Mouse (Mus musculus): ENCODE data around the gene Ticrr.

Ticrr gene

DNA sequence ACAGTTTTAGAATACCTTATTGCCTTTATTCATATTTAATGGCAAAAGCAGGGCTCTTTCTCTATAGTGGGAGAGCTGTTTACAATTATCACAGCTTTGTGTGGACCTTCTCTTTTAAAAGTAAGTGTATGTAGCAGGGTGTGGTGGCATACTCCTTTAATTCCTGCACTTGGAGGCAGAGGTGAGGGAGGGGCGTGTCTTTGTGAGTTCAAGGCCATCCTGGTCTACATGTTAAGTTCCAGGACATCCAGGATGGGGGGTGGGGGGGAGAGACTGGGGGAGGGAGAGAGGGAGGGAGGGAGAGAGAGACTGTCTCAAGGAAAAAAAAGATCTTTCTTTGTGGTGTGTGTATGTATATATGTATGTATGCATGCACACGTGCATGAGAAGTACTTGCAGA is 20.2 kb downstream of the Ticrr start:
- no peak for DNase-seq (ENCODE audit: low spot score in 2 of 2)

DNA sequence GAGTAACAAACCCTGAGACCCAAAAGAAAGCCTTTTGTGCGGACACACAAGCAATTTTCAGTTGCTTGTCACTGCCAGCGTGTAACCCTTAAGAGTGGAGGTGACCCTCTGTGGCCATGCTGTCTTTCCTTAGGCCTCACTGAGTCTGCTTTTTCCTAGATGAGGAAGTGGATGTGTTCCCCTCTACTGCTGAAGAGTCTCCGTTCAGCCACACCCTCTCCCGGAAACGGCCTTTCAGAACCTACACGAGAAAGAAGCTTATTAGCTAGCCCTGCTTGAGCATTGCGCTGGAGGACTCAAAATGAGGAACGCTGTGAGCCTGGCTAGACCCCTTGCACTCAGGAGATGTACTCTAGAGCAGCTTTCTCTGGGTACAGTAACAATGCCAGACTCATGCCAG is 36.5 kb downstream of the Ticrr start:
- no peak for DNase-seq (ENCODE audit: low spot score in 2 of 2)

DNA sequence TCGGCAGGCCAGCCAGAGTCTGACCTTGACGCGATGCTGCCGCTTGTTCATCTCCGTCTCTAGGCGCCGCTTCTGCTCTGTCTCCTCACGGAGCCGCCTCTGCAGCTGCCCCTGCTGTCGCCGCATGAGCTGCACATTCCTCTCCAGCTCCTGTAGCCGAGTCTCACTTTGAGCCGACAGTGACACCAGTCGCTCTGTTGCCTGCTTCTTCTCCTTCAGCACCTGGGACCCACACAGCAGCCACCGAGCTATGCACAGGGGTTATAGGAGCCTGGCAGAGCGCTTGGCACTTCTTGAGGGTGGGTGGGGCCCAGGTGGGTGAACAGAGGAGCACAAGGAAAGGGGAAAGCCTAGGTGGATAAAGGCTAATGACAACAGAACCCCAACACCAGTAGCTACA is 42.8 kb downstream of the Ticrr start:
- DNase-seq (ENCODE audit: low spot score in 2 of 2), result no peak

DNA sequence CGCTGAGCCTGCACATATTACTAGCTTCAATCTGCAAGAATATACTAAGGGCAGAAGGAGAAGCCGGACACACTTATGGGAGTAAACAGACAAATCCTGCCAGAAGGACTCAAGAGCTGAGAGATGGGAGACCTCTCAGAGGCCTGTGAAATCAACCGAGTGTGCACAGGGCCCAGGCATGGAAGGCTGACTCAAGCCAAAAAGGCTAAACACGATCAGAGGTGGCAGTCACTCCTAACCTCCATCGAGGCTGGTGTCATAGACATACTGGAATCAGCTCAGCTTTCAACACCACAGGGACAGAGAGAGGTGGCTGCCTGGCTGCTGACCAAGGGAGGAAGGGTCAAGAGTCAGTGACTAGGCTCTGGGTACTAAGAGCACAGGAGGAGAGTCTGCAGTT is 45.2 kb downstream of the Ticrr start:
- no peak for DNase-seq (ENCODE audit: low spot score in 2 of 2)

DNA sequence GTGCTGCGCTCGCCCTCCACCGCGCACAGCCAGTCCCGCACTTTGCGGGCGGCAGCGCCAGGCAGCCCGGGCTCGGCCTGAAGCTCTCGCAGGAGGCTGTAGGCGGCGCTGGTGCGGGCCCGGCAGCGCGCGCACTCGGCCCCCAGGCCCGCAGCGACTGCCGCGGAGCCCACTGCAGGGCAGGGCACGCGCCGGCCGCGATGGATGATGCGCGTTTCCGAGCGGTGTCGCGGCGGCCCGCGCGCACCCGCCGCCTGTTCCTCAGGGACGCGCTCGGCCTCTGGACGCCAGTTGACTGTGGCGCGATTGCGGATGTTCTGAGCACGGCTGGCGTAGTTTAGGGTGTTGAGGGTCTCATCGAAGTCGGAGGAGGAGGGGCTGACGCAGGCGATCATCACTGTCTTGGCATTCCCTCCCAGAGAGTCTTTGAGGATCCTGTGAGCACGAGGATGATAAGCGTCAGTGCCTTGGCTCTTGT is 50.2 kb downstream of the Ticrr start:
- peak; percentile 32 to 37 for DNase-seq (ENCODE audit: low spot score in 2 of 2)

DNA sequence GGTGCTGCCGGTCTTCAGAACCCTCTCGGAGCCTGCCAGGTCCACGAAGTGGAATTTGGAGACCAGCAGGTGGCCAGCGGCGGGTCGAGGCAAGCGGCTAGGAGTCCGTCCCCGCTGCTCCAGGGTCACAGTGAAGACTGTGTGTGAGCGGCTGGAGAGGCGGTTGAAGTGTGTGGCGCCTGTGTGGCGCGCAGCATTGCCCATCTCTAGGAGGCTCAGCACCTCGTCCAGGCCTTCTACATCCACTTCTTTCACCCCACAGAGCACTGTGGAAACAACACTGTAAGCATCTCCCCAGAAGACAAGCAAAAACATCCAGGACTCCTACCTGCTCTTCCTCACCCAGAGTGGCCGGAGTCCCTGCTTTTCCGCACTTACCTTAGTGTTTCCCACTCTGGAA is 50.8 kb downstream of the Ticrr start:
- no peak for DNase-seq (ENCODE audit: low spot score in 2 of 2)

DNA sequence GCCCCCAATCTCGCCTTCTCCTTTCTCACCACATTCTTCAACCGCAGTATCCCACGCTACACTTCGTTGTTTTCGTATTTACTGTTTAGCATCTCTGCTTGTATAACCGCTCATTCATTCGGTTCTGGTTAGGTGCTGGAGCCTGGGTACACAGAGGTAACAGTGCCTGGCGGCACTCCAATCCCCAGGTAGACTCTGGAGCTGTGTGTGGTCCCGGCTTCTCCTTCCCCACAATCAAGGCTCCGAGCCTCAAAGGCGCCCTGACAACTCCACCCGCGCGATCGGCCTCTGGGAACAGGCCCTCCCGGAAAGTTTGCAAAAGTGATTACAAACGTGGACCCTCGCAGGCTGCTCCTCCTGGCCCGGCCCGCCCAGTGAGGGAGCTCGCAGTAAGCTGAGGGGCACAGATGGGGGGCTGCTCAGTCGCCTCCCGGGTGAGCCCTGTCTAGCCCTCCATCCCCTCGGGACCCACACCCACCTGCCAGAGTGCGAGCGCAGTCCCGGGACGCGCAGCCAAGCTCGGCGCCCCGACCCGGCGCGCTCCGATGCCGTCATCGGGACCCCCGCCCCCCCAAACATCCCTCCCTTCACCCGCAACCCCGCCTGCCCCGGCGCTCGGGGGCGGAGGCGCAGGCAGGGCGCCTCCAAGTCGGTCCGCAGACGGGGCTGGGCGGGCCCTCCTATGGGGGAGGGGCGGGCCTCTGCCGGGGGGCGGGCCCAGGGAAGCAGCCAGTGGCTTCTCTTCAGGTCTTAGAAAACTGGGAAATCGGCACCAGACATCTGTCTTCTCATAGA is 55.4 kb downstream of the Ticrr start, which contains the start of gene Kif7:
Kif7 (minus strand) TSS at position 534 of the 795 bp plus-strand sequence.
- DNase-seq (ENCODE audit: low spot score in 2 of 2), result peak in 1 of 2 experiments; percentile 28

DNA sequence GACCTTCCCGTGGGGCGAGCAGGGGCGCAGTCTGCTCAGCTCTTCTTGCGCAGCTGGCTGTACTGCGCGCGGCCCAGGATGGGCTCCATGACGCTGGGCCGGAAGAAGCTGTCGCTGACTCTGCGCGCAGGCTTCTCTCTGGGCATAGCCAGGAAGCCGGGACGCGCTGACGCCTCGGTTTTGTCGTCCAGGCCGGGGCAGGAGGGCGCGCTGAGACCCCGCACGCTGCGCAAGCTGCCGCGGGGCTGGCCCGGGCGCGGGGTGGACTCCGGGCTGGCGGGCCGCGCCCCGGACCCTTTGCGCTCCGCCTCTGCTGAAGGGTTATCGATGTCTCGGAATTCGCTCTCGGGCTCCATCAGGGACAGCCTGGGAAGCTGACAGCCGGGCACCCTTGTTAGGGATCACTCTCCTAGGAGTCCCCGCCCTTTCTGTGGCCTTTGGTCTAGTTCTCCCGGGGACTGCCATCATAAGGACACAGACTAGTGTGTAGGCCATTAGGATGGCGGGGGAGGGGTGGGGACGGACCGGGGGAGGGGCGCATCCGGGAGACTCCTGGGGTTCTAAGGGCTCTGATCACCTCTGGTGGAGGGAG is 61.5 kb downstream of the Ticrr start:
- DNase-seq (ENCODE audit: low spot score in 2 of 2), result no peak

DNA sequence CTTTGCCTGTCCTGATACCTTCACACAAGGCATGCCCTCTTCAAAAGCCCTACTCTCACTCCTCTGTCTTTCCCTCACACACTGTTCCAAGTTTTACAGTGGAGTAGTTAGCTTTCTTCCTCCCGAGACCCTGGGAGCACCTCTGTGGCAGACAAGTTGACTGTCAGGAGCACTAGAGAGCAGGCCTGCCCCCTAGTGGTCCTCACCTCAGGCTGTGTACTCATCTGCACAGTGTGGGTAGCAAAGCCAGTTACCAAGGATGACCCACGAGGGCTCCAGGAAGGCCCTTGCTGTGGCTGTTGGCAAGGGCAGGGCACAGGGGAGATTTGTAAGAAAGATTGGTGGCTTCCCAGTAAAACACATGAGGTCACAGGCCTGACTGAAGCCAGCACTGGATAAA is 67.1 kb downstream of the Ticrr start:
- DNase-seq (ENCODE audit: low spot score in 2 of 2), result peak in 1 of 2 experiments; percentile 33

DNA sequence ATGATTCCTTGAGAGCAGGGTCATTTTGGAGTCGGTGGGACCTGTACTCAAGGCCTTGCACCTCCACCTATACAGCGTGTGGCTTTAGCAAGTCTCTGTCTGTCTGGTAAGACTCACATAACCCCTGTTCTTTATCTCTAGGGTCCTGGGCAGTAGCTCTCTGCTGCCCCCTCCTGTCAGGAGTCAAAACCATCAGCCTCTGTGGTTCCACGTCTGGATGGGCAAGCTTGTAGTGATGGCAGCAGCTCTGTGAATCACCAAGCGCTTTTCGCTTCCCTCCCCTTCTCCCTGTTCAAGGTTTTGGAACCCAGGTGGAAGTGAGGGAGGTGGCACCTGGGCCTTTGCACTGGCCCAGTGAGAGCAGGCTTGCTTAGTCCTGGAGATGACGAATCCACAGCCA is 68.2 kb downstream of the Ticrr start:
- no peak for DNase-seq (ENCODE audit: low spot score in 2 of 2)

DNA sequence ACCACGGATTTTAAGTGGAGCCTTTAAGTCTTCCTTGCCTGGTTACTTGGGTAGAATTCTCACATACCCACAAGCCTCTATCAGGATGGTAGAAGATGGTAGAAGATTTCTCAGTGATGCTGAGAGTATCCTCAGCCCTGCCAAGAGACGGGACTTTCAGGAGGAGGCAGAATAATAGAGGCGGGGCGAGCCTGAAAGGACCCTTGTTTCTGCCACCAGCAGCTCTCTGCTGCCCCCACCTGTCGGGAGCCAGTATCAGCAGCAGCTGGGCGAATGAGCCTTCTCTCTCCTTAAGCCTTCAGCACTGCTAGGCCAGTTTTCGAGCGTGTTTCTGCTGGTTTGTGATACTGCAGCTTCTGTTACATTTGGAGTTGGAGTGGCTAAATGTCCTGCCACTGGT is 69.2 kb downstream of the Ticrr start:
- peak in 1 of 2 experiments; percentile 39 for DNase-seq (ENCODE audit: low spot score in 2 of 2)

DNA sequence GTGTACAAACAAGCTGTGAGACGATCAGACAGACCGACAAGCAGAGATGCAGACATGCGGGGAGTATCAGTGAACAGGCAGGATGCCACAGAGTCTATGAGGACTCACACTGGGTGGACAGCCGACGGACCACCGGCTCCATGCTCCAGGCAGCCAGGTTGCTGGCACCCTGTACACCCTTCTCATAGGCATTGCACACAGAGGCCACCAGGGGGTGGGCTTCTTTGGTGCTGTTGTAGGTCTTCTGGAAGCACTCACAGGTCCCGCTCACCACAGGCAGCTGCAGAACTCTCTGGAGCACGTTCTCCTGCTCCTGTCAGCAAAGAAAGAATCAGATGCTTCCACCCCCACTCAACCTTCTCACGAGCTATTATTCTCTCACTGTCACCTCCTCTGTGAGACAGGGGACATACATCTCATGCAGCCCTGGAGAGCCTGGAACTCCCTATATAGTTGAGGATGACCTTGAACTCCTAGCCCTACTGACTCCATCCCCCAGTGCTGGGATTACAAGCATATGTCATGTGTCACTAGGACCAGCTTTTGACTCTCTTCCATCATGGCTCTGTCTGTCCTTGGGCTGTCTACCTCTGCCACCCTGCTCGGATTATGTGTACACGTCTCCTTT is 69.9 kb downstream of the Ticrr start:
- no peak for DNase-seq (ENCODE audit: low spot score in 2 of 2)

DNA sequence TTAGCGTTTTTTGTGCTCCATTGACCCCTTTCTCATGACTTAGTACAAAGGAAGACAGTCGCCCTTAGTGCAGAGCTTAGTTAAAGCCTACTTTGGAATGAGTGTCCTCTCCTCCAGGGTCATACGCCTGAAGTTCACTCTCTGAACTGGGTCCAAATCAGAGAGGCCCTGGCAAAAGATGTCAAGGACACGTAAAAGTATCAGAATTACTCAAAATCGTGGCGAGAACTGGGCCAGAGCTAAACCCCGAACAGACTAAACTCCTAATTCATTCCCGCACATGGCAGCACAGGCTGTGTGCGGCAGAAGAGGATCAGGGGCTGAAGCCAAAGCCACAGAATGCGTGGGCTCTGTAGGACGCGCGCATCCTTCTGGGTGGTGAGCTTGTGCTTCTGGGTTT is 71.4 kb downstream of the Ticrr start:
- DNase-seq (ENCODE audit: low spot score in 2 of 2), result no peak

DNA sequence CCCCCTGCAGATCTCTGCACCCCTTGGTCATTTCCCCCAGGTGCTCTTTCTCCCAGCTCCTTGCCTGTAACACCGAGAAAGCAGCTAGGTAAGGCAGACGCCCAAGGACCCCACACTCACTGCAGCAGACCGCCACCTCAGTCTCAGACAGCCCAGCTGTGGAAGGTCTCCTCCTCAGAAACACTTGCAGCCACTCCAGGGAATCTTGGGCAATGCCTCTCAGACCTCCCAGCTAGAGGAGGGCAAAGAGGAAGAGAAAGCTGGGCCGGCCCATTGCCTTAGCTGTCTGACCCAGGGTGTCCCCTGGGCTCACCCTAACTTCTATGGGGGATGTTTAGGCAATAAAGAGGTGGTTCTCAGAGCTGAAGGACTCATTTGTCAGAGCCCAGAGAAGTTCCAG is 72.6 kb downstream of the Ticrr start, which contains the start of gene Plin1:
Plin1 (minus strand) TSS at position 282 of the 400 bp plus-strand sequence.
- no peak for DNase-seq (ENCODE audit: low spot score in 2 of 2)

DNA sequence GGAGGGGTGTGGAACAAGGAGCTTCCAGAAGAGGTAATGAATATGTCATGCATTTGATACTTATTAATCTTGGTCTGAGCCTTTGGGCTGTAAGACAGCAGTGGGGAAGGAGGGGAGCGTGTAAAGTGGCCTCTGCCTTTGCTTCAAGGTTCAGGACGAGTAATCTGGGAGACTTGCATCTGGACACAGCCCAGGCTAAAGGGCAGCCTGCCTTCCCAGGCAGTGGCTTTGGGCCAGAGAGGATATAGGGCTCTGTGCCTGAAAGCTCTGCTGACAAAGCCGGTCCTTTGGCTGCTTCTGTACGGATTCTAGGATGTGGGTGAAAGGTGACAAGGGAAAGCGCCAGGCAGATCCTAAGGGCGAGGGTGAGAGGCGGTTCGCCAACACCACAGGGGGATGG is 74.6 kb downstream of the Ticrr start:
- no peak for DNase-seq (ENCODE audit: low spot score in 2 of 2)

DNA sequence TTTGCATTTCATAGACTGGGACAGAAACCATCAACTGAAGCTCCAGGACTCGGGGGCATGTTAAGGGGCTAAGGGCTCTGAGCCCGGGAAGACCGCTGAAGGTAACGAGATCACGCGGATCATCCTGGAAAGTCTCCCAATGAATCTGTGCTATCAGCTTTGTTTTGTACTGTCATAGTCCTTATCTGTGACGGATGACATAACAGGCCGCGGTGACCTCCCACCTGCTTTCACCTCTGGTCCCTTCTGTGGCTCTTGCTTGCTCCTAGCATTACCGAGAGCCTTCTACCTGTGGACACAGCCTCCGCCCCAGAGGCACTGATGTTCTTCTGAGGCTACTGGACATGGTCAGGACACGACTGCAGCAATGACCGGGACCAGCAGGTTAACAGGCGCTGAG is 76.5 kb downstream of the Ticrr start:
- no peak for DNase-seq (ENCODE audit: low spot score in 2 of 2)

DNA sequence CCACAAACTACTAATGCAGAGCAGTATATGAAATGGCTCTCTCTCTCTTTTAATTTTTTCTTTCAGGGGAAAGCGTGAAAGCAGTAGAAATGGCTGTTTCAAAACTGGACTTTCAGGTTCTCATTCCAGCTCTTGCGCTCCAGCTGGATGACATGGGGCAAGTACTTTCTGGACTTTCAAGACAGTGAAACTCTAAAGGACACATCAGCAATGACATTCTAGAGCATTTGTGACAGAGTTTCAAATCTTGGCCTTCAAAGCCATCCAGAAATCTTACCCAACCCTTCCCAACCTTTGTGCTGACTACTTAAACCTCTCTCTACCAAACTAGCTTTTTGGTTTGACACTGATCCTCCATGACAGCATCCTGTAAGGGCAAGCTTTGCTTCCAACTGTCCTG is 78.9 kb downstream of the Ticrr start:
- DNase-seq (ENCODE audit: low spot score in 2 of 2), result no peak

DNA sequence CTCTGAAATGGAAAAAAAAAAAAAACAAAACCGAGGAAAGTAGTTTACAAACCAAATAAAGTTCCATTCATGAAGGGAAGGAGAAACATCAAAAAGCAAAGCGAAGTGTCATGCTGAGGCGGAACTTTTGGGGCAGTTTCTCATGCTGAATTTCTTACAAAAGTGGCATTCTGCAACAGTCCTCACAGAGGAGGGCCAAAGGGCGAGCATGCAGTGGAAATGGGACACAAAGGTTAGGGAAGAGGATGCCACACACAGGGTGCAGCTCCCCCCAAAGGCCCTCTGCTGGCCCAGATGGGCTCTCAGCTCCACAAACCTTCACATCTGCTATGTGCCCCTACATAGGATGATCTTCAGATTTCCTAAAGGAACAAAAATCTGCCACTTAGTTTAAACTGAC is 80.3 kb downstream of the Ticrr start:
- DNase-seq (ENCODE audit: low spot score in 2 of 2), result no peak

DNA sequence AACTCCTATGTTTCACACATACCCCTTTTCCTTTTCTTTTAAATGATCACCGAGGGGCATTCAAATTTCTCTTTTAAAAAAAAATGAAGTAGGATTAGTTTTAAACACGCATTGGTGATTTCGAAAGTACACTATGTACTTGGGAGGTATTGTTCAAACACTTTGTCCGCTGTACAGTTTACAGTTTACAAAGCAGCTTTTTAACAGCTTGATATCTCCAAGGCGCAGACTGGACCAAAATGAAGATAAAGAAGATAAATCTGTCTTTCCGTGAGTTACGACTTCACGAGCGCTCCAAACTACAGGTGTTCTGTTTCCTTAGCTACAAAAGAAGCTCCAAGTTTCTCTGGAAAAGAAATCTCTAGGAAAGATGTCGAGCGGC is 82.3 kb downstream of the Ticrr start:
- DNase-seq (ENCODE audit: low spot score in 2 of 2), result no peak

DNA sequence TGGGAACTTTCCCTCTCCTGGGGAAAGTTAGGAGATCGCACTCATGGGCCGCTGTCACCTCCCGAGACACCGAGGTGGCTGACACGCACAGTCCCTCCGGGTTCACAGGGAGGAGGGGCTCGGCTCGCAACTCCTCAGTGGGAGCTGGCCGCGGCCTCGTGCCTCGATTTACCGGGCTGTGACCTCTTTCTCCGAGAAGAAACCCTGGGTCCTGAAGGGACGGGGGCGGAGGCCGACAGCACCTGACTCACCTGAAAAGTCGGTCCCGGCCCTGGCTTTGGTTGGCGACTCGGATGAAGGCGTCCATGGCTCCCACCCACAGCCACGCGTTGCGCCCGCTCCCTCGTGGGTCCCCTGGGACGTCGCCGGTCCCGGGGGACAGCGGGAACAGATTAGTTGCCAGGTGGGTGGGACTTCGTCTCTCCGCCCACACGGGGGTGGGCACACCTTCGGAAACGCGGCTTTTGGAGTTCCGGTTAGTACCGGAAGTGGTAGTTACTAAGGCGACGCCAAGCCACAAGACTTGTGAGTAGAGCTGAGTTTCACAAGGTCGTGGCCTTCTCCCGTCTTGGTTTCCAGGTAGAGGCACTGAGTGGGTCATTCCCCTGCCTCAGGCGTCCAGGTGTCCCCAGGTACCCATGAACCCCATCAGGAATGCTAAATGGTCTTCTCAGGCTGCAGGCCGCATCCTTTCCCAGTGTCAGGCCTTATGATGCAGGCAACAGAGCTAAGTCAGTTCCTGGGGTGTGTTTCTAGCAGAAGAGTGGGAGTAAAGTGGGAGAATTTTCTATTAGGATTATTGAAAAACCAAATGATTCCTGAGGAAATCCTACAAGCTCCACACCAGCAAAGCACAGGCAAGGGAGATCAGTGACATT is 82.9 kb downstream of the Ticrr start, which contains the start of the genes Pex11a and Wdr93:
Pex11a (minus strand) TSS at position 473 of the 878 bp plus-strand sequence.
Wdr93 (plus strand) TSS at position 505 of the 878 bp plus-strand sequence.
- peak; percentile 66 to 76 for DNase-seq (ENCODE audit: low spot score in 2 of 2)

DNA sequence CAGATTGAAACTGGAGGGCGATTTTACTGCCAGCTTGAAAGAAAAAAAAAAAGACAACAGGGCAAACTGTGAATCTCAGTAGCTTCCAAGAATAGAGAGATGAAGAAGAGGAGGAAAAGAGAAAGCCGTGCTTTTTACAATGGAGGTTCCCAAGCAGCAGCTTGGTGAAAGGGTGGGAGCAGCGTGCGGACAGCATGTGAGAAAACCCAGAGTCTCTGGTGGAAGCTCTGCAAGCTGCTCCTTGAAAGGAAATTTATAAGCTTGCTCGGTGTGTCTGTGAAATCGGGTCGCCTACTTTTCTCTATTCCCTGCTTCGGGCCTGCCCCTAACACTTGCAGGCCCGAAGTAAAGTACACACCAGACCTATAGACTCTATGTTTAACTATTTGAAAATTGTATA is 84.1 kb downstream of the Ticrr start:
- DNase-seq (ENCODE audit: low spot score in 2 of 2), result peak in 1 of 2 experiments; percentile 35

DNA sequence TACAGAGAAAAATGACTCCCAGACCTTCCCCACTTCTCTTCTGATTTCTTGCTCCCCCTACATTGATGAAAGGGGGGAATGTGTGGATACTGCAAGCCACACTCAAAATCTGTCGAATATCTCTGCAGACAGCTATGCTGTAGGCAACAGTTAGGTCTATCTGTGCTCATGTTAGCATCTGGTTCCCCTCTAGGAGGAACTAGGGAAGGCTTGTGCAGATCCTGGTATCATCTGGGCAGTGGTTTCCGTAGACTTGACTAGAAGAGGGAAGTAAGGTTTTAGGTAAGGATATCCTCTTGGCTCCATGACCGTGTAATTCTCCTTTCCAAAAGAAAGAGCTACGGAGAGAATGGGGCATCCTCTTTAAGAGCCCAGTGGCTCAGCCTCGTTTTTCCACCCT is 84.6 kb downstream of the Ticrr start:
- no peak for DNase-seq (ENCODE audit: low spot score in 2 of 2)

Measured in right cerebral cortex, postnatal 36 days (tissue).